Mouse (Mus musculus) liver, postnatal 0 days (tissue): ENCODE data around the gene Cd72. TPM values are rescaled to one million over a fixed set of nuclear protein-coding genes. Genes with fewer than 3 reads are reported as not detected.

Source experiments
- ATAC-seq: fragments of 200-750 bp; cut with Nextera tagmentation; 2 replicates; pipeline ENCODE4 v1.8.0; 2017; ENCODE audit warnings: mild to moderate bottlenecking, moderate library complexity
- DNase-seq: peaks from one replicate; pipeline ENCODE4 v3.0.0-alpha.2; 2016
- H3K27ac ChIP-seq: fragments of 300-500 bp; sonication (generic); 2 replicates; pipeline ENCODE4 v1.5.1; 2014; ENCODE audit warnings: antibody characterized with exemption, moderate library complexity, mild to moderate bottlenecking, low read depth
- H3K27me3 ChIP-seq: fragments of 300-500 bp; sonication (generic); 2 replicates; pipeline ENCODE4 v1.6.1; 2014; ENCODE audit warnings: low read length, control low read depth, mixed read lengths; ENCODE audit not compliant: insufficient read depth
- H3K36me3 ChIP-seq: fragments of 300-500 bp; sonication (generic); replicated peaks from 2 replicates; pipeline ENCODE4 v1.6.1; 2014; ENCODE audit warnings: mild to moderate bottlenecking, control low read depth, low read length, moderate library complexity, mixed read lengths; ENCODE audit not compliant: insufficient read depth
- H3K4me1 ChIP-seq: fragments of 300-500 bp; sonication (generic); 2 replicates; pipeline ENCODE4 v1.6.1; 2014; ENCODE audit warnings: antibody characterized with exemption, mild to moderate bottlenecking, control low read depth; ENCODE audit not compliant: insufficient read depth
- H3K4me2 ChIP-seq: fragments of 300-500 bp; sonication (generic); 2 replicates; pipeline ENCODE4 v1.6.1; 2014; ENCODE audit warnings: low read depth, mild to moderate bottlenecking, low read length, moderate library complexity, mixed read lengths
- H3K4me3 ChIP-seq: fragments of 300-500 bp; sonication (generic); 2 replicates; pipeline ENCODE4 v1.5.1; 2014; ENCODE audit warnings: low read depth, low read length
- H3K9ac ChIP-seq: fragments of 300-500 bp; sonication (generic); replicated peaks from 2 replicates; pipeline ENCODE4 v1.6.1; 2014; ENCODE audit warnings: mild to moderate bottlenecking, moderate library complexity
- H3K9me3 ChIP-seq: fragments of 300-500 bp; sonication (generic); 2 replicates; pipeline ENCODE4 v1.6.1; 2016; ENCODE audit warnings: mild to moderate bottlenecking, control low read depth, low read length, mixed read lengths
- CTCF ChIP-seq: sonication (generic); IDR thresholded peaks from 2 replicates; pipeline ENCODE4 v1.5.1; 2016; ENCODE audit warnings: antibody characterized with exemption, low read depth
- EP300 ChIP-seq: IDR thresholded peaks from 2 replicates; pipeline ENCODE4 v1.6.1; 2016; ENCODE audit warnings: antibody characterized with exemption, low read depth, mild to moderate bottlenecking
- WGBS: fragments of 180-500 bp; shearing (Covaris S2); extraction: QIAGEN DNeasy Blood & Tissue Kit; methylation state at CpG from one replicate; pipeline ENCODE4 v1.1.7; 2014; ENCODE audit not compliant: insufficient replicate concordance; 5-methylcytosine and 5-hydroxymethylcytosine counted together
- polyA plus RNA-seq: library from polyadenylated mRNA; unstranded; fragments of >200 nt; fragmentation: Nextera tagmentation; extraction: Ambion mirVana; gene quantifications from 2 replicates; pipeline ENCODE4 v1.2.1, GENCODE M21; 2015

Cd72 gene
- polyA plus RNA-seq, 1 experiment from 2014 or later: 10.4 TPM

GRCm38 (mm10) chr4:43404697-43405096 lies 49.7 kb downstream of the Cd72 start:
- H3K27ac ChIP-seq: no peak overlapping the region
- H3K27me3 ChIP-seq: no peaks in the 10 kb centered on the region
- H3K4me2 ChIP-seq: no peak overlapping the region
- H3K36me3 ChIP-seq: no peaks in the 10 kb centered on the region
- 79% methylated on average over 10 of the region's 10 CpGs for WGBS
- no peak for DNase-seq
- H3K9me3 ChIP-seq: no peaks in the 10 kb centered on the region
- H3K4me3 ChIP-seq: no peak overlapping the region
- ATAC-seq: no peak
- no peak overlapping the region for H3K9ac ChIP-seq
- TF ChIP-seq EP300 (no peak), CTCF (no peak)
- H3K4me1 ChIP-seq: peaks cover 10% of the 10 kb centered on the region

- TF ChIP-seq EP300: no peak
- TF ChIP-seq CTCF: no peak
- Histone ChIP-seq H3K9ac (no peak overlapping the region), H3K27ac (no peak overlapping the region), H3K4me1 (peaks cover 13% of the 10 kb centered on the region), H3K4me2 (no peak overlapping the region), H3K36me3 (no peaks in the 10 kb centered on the region), H3K4me3 (no peak overlapping the region), H3K27me3 (no peaks in the 10 kb centered on the region), H3K9me3 (no peaks in the 10 kb centered on the region)
- 54% methylated on average over 9 of the region's 9 CpGs for WGBS
- ATAC-seq (no peak), DNase-seq (no peak)
These were observed 52.2 kb downstream of the Cd72 start for GRCm38 (mm10) chr4:43402212-43402611.

DNA sequence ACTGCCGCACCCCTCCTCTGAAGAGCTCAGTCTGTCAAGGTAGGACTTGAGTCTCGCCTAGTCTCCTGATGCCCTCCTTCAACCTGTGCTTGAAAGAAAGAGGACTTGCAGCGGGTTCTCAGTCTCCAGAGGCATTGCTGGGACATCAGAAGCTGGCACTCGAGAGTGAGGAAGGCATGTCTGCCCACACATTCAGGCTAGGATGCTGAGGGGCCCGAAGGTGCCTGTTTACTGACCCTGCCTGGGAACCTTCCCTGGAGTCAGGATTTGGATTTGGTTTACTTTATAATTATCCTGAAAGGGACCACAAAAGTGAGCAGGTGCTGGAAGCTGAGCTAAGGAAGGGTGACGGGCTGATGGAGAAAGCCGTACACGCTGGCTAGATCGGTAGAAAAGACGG lies 52.9 kb downstream of the Cd72 start:
- DNase-seq (no peak), ATAC-seq (no peak)
- Histone ChIP-seq H3K4me2 (no peak overlapping the region), H3K4me3 (no peak overlapping the region), H3K27me3 (no peaks in the 10 kb centered on the region), H3K9me3 (no peaks in the 10 kb centered on the region), H3K27ac (no peak overlapping the region), H3K4me1 (peaks cover 13% of the 10 kb centered on the region), H3K36me3 (no peaks in the 10 kb centered on the region), H3K9ac (no peak overlapping the region)
- TF ChIP-seq EP300 (no peak), CTCF (no peak)
- WGBS: 78% methylated on average over 10 of the region's 10 CpGs

DNA sequence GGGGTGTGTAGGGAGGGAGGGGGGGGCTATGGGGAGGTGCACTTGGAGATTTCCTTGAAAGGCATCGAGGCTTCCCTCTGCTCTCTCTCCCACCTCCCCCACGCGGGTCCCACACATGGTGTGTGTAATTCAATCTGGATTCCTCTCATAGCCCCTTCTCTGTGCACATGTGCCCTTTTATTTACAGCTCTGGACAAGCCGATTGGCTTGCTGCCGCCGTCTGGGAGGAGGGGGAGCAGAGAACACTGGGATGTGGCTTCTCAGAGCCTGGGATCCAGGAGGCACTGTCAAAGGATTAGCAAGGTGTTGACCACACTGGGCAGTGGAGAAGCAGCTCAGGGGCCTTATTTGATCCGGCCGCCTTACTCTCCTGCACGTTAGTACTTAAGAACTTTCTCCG lies 53.5 kb downstream of the Cd72 start:
- DNase-seq (no peak), ATAC-seq (no peak)
- Histone ChIP-seq H3K27ac (no peak overlapping the region), H3K27me3 (no peaks in the 10 kb centered on the region), H3K36me3 (no peaks in the 10 kb centered on the region), H3K4me2 (no peak overlapping the region), H3K9ac (no peak overlapping the region), H3K4me3 (no peak overlapping the region), H3K9me3 (no peaks in the 10 kb centered on the region), H3K4me1 (peaks cover 13% of the 10 kb centered on the region)
- WGBS: 51% methylated on average over 10 of the region's 10 CpGs
- TF ChIP-seq CTCF (no peak), EP300 (no peak)

GRCm38 (mm10) chr4:43399391-43400131 lies 54.9 kb downstream of the Cd72 start:
- 77% methylated on average over 31 of the region's 31 CpGs for WGBS
- no peak overlapping the region for H3K4me3 ChIP-seq
- no peaks in the 10 kb centered on the region for H3K36me3 ChIP-seq
- H3K4me2 ChIP-seq: peak overlapping the region; percentile 9; the same call in 1 of the 2 replicates
- peak overlapping the region; percentile 39; the same call in 1 of the 2 replicates for H3K27ac ChIP-seq
- no peak overlapping the region for H3K9ac ChIP-seq
- H3K27me3 ChIP-seq: no peaks in the 10 kb centered on the region
- no peak for ATAC-seq
- peaks cover 22% of the 10 kb centered on the region for H3K4me1 ChIP-seq
- TF ChIP-seq EP300 (no peak), CTCF (no peak)
- no peaks in the 10 kb centered on the region for H3K9me3 ChIP-seq
- DNase-seq: no peak

DNA sequence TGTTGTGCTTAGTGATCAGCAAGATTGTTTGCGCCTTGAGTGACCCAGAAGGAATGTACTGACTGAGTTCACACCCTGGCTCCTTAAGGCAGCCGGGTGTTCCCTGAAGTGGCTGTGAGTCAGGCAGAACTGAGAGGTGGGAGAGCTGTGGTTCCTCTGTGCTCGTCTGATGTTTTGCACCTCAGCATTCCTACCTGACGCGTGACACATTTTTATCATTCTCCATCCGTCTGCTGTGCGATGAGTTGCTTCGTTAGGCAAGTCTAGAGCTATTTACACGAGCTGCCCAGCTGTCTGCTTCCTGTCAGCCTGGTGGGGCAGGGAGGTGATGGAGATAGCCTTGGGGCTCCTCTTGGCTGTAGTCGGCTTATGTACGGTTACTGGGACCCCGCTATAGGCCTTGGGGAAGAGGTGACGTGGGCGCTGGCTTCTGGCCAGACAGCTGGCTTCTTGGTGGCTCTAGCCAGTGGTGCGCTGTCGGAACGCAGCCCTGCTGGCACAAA lies 55.5 kb downstream of the Cd72 start:
- H3K4me3 ChIP-seq: no peak overlapping the region
- H3K36me3 ChIP-seq: no peaks in the 10 kb centered on the region
- H3K27me3 ChIP-seq: no peaks in the 10 kb centered on the region
- 0 out of 2 replicates have a peak overlapping the region, but pooled peaks have one; percentile 9 for H3K4me2 ChIP-seq
- DNase-seq (peak; percentile 34), ATAC-seq (no peak)
- H3K4me1 ChIP-seq: peaks cover 27% of the 10 kb centered on the region
- 53% methylated on average over 17 of the region's 17 CpGs for WGBS
- no peaks in the 10 kb centered on the region for H3K9me3 ChIP-seq
- H3K9ac ChIP-seq: no peak overlapping the region
- H3K27ac ChIP-seq: peak overlapping the region; percentile 39
- TF ChIP-seq EP300: no peak
- no peak for TF ChIP-seq CTCF
